ENCODE assay signal across 9 mouse cellular contexts in the genomic region with DNA sequence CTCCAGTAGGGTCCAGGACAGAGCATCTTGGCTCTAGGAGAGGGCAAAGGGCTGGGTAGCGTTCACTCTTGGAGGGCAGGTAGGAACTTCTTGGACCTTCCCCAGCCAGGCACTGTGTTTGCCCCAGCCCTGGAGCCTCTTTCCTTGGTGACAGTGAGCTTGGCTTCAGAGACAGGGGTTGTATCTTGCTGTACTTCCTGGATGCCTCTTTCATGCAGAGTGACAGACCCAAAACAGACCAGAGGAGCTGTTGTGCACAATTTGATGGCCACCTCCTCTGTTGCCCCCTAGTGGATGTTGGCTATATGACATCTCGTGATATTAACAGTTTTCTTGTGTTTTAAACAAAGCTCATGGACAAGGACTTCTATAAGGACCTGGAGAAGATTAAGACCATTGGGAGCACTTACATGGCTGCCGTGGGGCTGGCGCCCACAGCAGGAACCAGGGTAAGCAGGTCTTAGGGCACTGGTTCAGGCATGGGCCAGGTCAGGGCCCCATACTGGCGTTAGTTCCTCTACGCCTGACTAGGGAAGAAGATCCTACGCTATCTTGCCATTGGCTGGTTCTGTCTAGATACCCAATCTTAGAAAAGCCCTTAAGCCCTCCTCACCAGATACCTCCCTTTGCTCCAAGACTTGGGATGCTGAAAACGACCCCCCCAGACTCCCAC. TPM values are rescaled to one million over a fixed set of nuclear protein-coding genes. Genes with fewer than 3 reads are reported as not detected.
DNase-seq lines count a peak whose midpoint lies in the region; ATAC-seq and TF ChIP-seq lines count a peak whose summit lies in the region.
"Had no signal": no experiment of that assay in that cellular context is flagged by ENCODE, and none has a peak within 500 bp of the region (broad histone marks: within the 10 kb centered on the region; RNA-seq: fewer than 3 reads in every experiment).

No protein-coding gene starts in this region.

- H3K9me3 ChIP-seq in G1E (replicated peaks), result peaks cover 16% of the 10 kb centered on the region
- H3K9me3 ChIP-seq in embryonic facial prominence, embryonic 12.5 days, result no peaks in the 10 kb centered on the region
- H3K9me3 ChIP-seq in kidney, embryonic 15.5 days (replicated peaks), result no peaks in the 10 kb centered on the region
- no peaks in the 10 kb centered on the region for H3K9me3 ChIP-seq in midbrain, embryonic 11.5 days (ENCODE audit: control insufficient read depth, low read length)
- H3K9me3 ChIP-seq: liver, embryonic 13.5 days had no signal

- TF ChIP-seq CTCF in G1E (IDR thresholded peaks at IDR 0.05; ENCODE audit: low read depth, low read length), result peak; percentile 33; the same call in 1 of the 2 replicates

- intact Hi-C loops in heart, postnatal 10 days (cut with DNase I), result no loop called here
- intact Hi-C loops in heart, postnatal 25 days (cut with DNase I), result no loop called here
- intact Hi-C loops in gastrocnemius, postnatal 36 days (cut with DNase I), result no loop called here

- no peak overlapping the region for H3K4me3 ChIP-seq in G1E (ENCODE audit: low read depth, low read length)
- no peak overlapping the region for H3K4me3 ChIP-seq in embryonic facial prominence, embryonic 12.5 days
- no peak overlapping the region for H3K4me3 ChIP-seq in kidney, embryonic 15.5 days (replicated peaks)
- H3K4me3 ChIP-seq in midbrain, embryonic 11.5 days (ENCODE audit: low read depth, low read length), result no peak overlapping the region
- H3K4me3 ChIP-seq: liver, embryonic 13.5 days had no signal

- ATAC-seq in G1E (ENCODE audit: extremely low read depth, insufficient number of reproducible peaks, low FRiP score, poor library complexity, severe bottlenecking), result no peak
- ATAC-seq in embryonic facial prominence, embryonic 12.5 days (ENCODE audit: insufficient number of reproducible peaks, insufficient read depth, low FRiP score, low TSS enrichment), result 0 out of 2 replicates have a peak, but pooled peaks have one; percentile 18
- ATAC-seq in kidney, embryonic 15.5 days (replicated peaks; ENCODE audit: low FRiP score), result peak; percentile 59
- ATAC-seq in midbrain, embryonic 11.5 days (ENCODE audit: low FRiP score), result peak; percentile 47

- H3K36me3 ChIP-seq in G1E (replicated peaks), result no peaks in the 10 kb centered on the region
- no peaks in the 10 kb centered on the region for H3K36me3 ChIP-seq in embryonic facial prominence, embryonic 12.5 days
- H3K36me3 ChIP-seq in kidney, embryonic 15.5 days, result no peaks in the 10 kb centered on the region
- no peaks in the 10 kb centered on the region for H3K36me3 ChIP-seq in midbrain, embryonic 11.5 days (ENCODE audit: control insufficient read depth, insufficient read depth, low read length)
- H3K36me3 ChIP-seq: liver, embryonic 13.5 days had no signal

- H3K27me3 ChIP-seq in G1E (ENCODE audit: insufficient read depth, low read length), result no peaks in the 10 kb centered on the region
- no peaks in the 10 kb centered on the region for H3K27me3 ChIP-seq in embryonic facial prominence, embryonic 12.5 days
- no peaks in the 10 kb centered on the region for H3K27me3 ChIP-seq in kidney, embryonic 15.5 days
- no peaks in the 10 kb centered on the region for H3K27me3 ChIP-seq in midbrain, embryonic 11.5 days (ENCODE audit: control insufficient read depth, insufficient read depth, low read length)
- H3K27me3 ChIP-seq: liver, embryonic 13.5 days had no signal

- no peak overlapping the region for H3K4me2 ChIP-seq in embryonic facial prominence, embryonic 12.5 days (replicated peaks)
- no peak overlapping the region for H3K4me2 ChIP-seq in kidney, embryonic 15.5 days
- H3K4me2 ChIP-seq in midbrain, embryonic 11.5 days, result no peak overlapping the region
- H3K4me2 ChIP-seq: liver, embryonic 13.5 days had no signal

- no peak overlapping the region for H3K9ac ChIP-seq in embryonic facial prominence, embryonic 12.5 days
- no peak overlapping the region for H3K9ac ChIP-seq in kidney, embryonic 15.5 days
- H3K9ac ChIP-seq in midbrain, embryonic 11.5 days (ENCODE audit: low read length), result no peak overlapping the region
- H3K9ac ChIP-seq: liver, embryonic 13.5 days had no signal

- no peak overlapping the region for H3K27ac ChIP-seq in embryonic facial prominence, embryonic 12.5 days
- H3K27ac ChIP-seq in kidney, embryonic 15.5 days, result no peak overlapping the region
- no peak overlapping the region; the same call in 1 of the 2 replicates for H3K27ac ChIP-seq in midbrain, embryonic 11.5 days (ENCODE audit: low read depth, low read length)

- no peaks in the 10 kb centered on the region for H3K4me1 ChIP-seq in G1E (ENCODE audit: insufficient read depth, low read depth, low read length)
- H3K4me1 ChIP-seq in embryonic facial prominence, embryonic 12.5 days, result peaks cover 11% of the 10 kb centered on the region; the same call in 1 of the 2 replicates
- peaks cover 21% of the 10 kb centered on the region for H3K4me1 ChIP-seq in kidney, embryonic 15.5 days
- H3K4me1 ChIP-seq in midbrain, embryonic 11.5 days (ENCODE audit: control insufficient read depth, insufficient read depth, low read length), result peaks cover 10% of the 10 kb centered on the region

- DNase-seq in heart, postnatal 10 days, result peak; percentile 18 to 47
- no peak for DNase-seq in heart, postnatal 25 days (ENCODE audit: low spot score)
- no peak for DNase-seq in G1E (ENCODE audit: low spot score)
- peak; percentile 90 for DNase-seq in midbrain, embryonic 11.5 days (ENCODE audit: low spot score, missing footprints)
- peak; percentile 79 for DNase-seq in thymus, postnatal 14 days
- no peak for DNase-seq in gastrocnemius, postnatal 36 days
- DNase-seq: liver, embryonic 13.5 days had no signal

- WGBS in embryonic facial prominence, embryonic 12.5 days, result 75% methylated on average over 8 of the region's 8 CpGs
- 79% methylated on average over 8 of the region's 8 CpGs for WGBS in kidney, embryonic 15.5 days
- 83% methylated on average over 8 of the region's 8 CpGs for WGBS in midbrain, embryonic 11.5 days

RNA-seq across cellular contexts. Expression of a gene that starts 26.7 kb away (rescaled TPM):
- not detected for total RNA-seq in heart, postnatal 10 days (2021)
- total RNA-seq in heart, postnatal 25 days (2021), result not detected
- not detected in 2 replicates for total RNA-seq in G1E (2014; fragmentation: Nextera tagmentation)
- total RNA-seq in G1E (2017), result 0.11 TPM in 1 of 2 replicates, not detected in the other
- polyA plus RNA-seq in G1E (2012), result not detected in 2 replicates
- polyA plus RNA-seq in embryonic facial prominence, embryonic 12.5 days (2016; fragmentation: Nextera tagmentation; extraction: Ambion mirVana), result not detected in 2 replicates
- polyA plus RNA-seq in kidney, embryonic 15.5 days (2015; fragmentation: Nextera tagmentation; extraction: Ambion mirVana), result not detected in 2 replicates
- polyA plus RNA-seq in midbrain, embryonic 11.5 days (2014; fragmentation: Nextera tagmentation; extraction: Ambion mirVana), result not detected in 2 replicates
- total RNA-seq in gastrocnemius, postnatal 36 days (2021), result not detected
- polyA plus RNA-seq: liver, embryonic 13.5 days had no signal

RNA-seq across cellular contexts. Expression of a gene that starts 35.9 kb away (rescaled TPM):
- not detected for total RNA-seq in heart, postnatal 10 days (2021)
- not detected for total RNA-seq in heart, postnatal 25 days (2021)
- not detected in 2 replicates for total RNA-seq in G1E (2014; fragmentation: Nextera tagmentation)
- 0.27 TPM in 1 of 2 replicates, not detected in the other for total RNA-seq in G1E (2017)
- not detected in 2 replicates for polyA plus RNA-seq in G1E (2012)
- polyA plus RNA-seq in embryonic facial prominence, embryonic 12.5 days (2016; fragmentation: Nextera tagmentation; extraction: Ambion mirVana), result 0.96 and 1.1 TPM in 2 replicates
- polyA plus RNA-seq in kidney, embryonic 15.5 days (2015; fragmentation: Nextera tagmentation; extraction: Ambion mirVana), result 5.6 and 8.3 TPM in 2 replicates
- polyA plus RNA-seq in midbrain, embryonic 11.5 days (2014; fragmentation: Nextera tagmentation; extraction: Ambion mirVana), result 0.10 and 0.14 TPM in 2 replicates
- not detected for total RNA-seq in gastrocnemius, postnatal 36 days (2021)

RNA-seq across cellular contexts. Expression of a gene that starts 52.1 kb away (rescaled TPM):
- 10 to 100 TPM; 23.2 to 24.7 TPM for total RNA-seq in heart, postnatal 10 days (2021)
- total RNA-seq in heart, postnatal 25 days (2021), result 10 to 100 TPM; 35.3 to 44.3 TPM
- not detected in 2 replicates for total RNA-seq in G1E (2014; fragmentation: Nextera tagmentation)
- total RNA-seq in G1E (2017), result 0.16 and 0.17 TPM in 2 replicates
- polyA plus RNA-seq in G1E (2012), result not detected in 2 replicates
- polyA plus RNA-seq in embryonic facial prominence, embryonic 12.5 days (2016; fragmentation: Nextera tagmentation; extraction: Ambion mirVana), result 113 and 114 TPM in 2 replicates
- polyA plus RNA-seq in kidney, embryonic 15.5 days (2015; fragmentation: Nextera tagmentation; extraction: Ambion mirVana), result 82.7 and 90.6 TPM in 2 replicates
- polyA plus RNA-seq in midbrain, embryonic 11.5 days (2014; fragmentation: Nextera tagmentation; extraction: Ambion mirVana), result 6.2 and 8.2 TPM in 2 replicates
- 10 to 100 TPM; 14.3 to 15.2 TPM for total RNA-seq in gastrocnemius, postnatal 36 days (2021)

Comparison
In these comparisons a context has a peak if more than half of its experiments do, and no peak if none do; other contexts are left out.
1. DNase-seq: peak in heart, postnatal 10 days (2 of 2), midbrain, embryonic 11.5 days (single experiment) and thymus, postnatal 14 days (single experiment); none in heart, postnatal 25 days (single experiment), G1E (single experiment) and gastrocnemius, postnatal 36 days (0 of 2).
2. RNA of a gene that starts 52.1 kb away (total RNA-seq): 35.3 to 44.3 TPM in heart, postnatal 25 days, 23.2 to 24.7 TPM in heart, postnatal 10 days and 14.3 to 15.2 TPM in gastrocnemius, postnatal 36 days; 0.16 to 0.17 TPM in G1E; every median in the first group is over 10 times any median in the second.